Mouse (Mus musculus): ENCODE measurements around the gene Selenov. TPM values are rescaled to one million over a fixed set of nuclear protein-coding genes. Genes with fewer than 3 reads are reported as not detected.

Gene Selenov
- polyA plus RNA-seq, 1 experiment from 2014 or later = not detected

GRCm38 (mm10) chr7:28280630-28281029 is 10.4 kb downstream of the Selenov start:
- H3K9me3 ChIP-seq (replicated peaks) = no peaks in the 10 kb centered on the region

GRCm38 (mm10) chr7:28278279-28278652 is 12.7 kb downstream of the Selenov start:
- WGBS = 84% methylated on average over 7 of the region's 7 CpGs
- peaks cover 7% of the 10 kb centered on the region; the same call in 1 of the 2 replicates for H3K4me1 ChIP-seq (replicated peaks)
- no peak overlapping the region for H3K27ac ChIP-seq (ENCODE audit: poor library complexity, severe bottlenecking)
- no peak for ATAC-seq (ENCODE audit: insufficient number of reproducible peaks, low FRiP score)
- no peaks in the 10 kb centered on the region for H3K27me3 ChIP-seq (replicated peaks)
- no peaks in the 10 kb centered on the region for H3K36me3 ChIP-seq
- peak overlapping the region; percentile 73 for H3K4me3 ChIP-seq
- H3K9ac ChIP-seq = peak overlapping the region; percentile 94
- no peaks in the 10 kb centered on the region for H3K9me3 ChIP-seq (replicated peaks)
- H3K4me2 ChIP-seq = peak overlapping the region; percentile 74

More at GRCm38 (mm10) chr7:28280630-28281029, 10.4 kb downstream of the Selenov start:
- Histone ChIP-seq H3K27ac (ENCODE audit: poor library complexity, severe bottlenecking) (no peak overlapping the region), H3K4me2 (no peak overlapping the region), H3K36me3 (no peaks in the 10 kb centered on the region), H3K27me3 (replicated peaks) (no peaks in the 10 kb centered on the region), H3K4me3 (no peak overlapping the region), H3K4me1 (replicated peaks) (peaks cover 7% of the 10 kb centered on the region; the same call in 1 of the 2 replicates), H3K9ac (no peak overlapping the region)
- ATAC-seq (ENCODE audit: insufficient number of reproducible peaks, low FRiP score) = no peak
- WGBS = 76% methylated on average over 7 of the region's 7 CpGs

GRCm38 (mm10) chr7:28277615-28278278 is 13.2 kb downstream of the Selenov start, which contains the start of gene Eid2b:
Gene Eid2b (plus strand): TSS chr7:28277739.
- 2% methylated on average over 68 of the region's 68 CpGs for WGBS
- peak within 1 kb of the TSS; percentile 73 for H3K4me3 ChIP-seq
- H3K36me3 ChIP-seq = no peaks in the 10 kb centered on the region
- no peaks in the 10 kb centered on the region for H3K9me3 ChIP-seq (replicated peaks)
- ATAC-seq (ENCODE audit: insufficient number of reproducible peaks, low FRiP score) = peak; percentile 76
- peak within 1 kb of the TSS; percentile 94 for H3K9ac ChIP-seq
- no peaks in the 10 kb centered on the region for H3K27me3 ChIP-seq (replicated peaks)
- H3K27ac ChIP-seq (ENCODE audit: poor library complexity, severe bottlenecking) = no peak within 1 kb of the TSS
- peak within 1 kb of the TSS; percentile 74 for H3K4me2 ChIP-seq
- peaks cover 7% of the 10 kb centered on the region; the same call in 1 of the 2 replicates for H3K4me1 ChIP-seq (replicated peaks)

GRCm38 (mm10) chr7:28277237-28277614 is 13.8 kb downstream of the Selenov start:
- WGBS = 58% methylated on average over 8 of the region's 8 CpGs
- H3K27me3 ChIP-seq (replicated peaks) = no peaks in the 10 kb centered on the region
- no peak overlapping the region for H3K4me3 ChIP-seq
- no peak overlapping the region for H3K4me2 ChIP-seq
- H3K27ac ChIP-seq (ENCODE audit: poor library complexity, severe bottlenecking) = no peak overlapping the region
- H3K9ac ChIP-seq = no peak overlapping the region
- ATAC-seq (ENCODE audit: insufficient number of reproducible peaks, low FRiP score) = no peak
- H3K9me3 ChIP-seq (replicated peaks) = no peaks in the 10 kb centered on the region
- peaks cover 5% of the 10 kb centered on the region; the same call in 1 of the 2 replicates for H3K36me3 ChIP-seq
- H3K4me1 ChIP-seq (replicated peaks) = peaks cover 7% of the 10 kb centered on the region; the same call in 1 of the 2 replicates

- Histone ChIP-seq H3K27ac (ENCODE audit: poor library complexity, severe bottlenecking) (no peak overlapping the region), H3K9me3 (replicated peaks) (no peaks in the 10 kb centered on the region; the same call in 1 of the 2 replicates), H3K4me3 (no peak overlapping the region), H3K27me3 (replicated peaks) (no peaks in the 10 kb centered on the region), H3K4me2 (no peak overlapping the region), H3K4me1 (replicated peaks) (peaks cover 5% of the 10 kb centered on the region), H3K36me3 (peaks cover 23% of the 10 kb centered on the region), H3K9ac (no peak overlapping the region)
- WGBS = 67% methylated on average over 3 of the region's 3 CpGs
- ATAC-seq (ENCODE audit: insufficient number of reproducible peaks, low FRiP score) = no peak
These were observed 19.2 kb downstream of the Selenov start for GRCm38 (mm10) chr7:28271761-28272160.

- no peak overlapping the region for H3K4me2 ChIP-seq
- H3K4me1 ChIP-seq (replicated peaks) = peaks cover 5% of the 10 kb centered on the region
These were observed 21.6 kb downstream of the Selenov start for GRCm38 (mm10) chr7:28269355-28269754.

GRCm38 (mm10) chr7:28268576-28268975 is 22.4 kb downstream of the Selenov start:
- peak overlapping the region; percentile 82 for H3K4me3 ChIP-seq
- 29% methylated on average over 16 of the region's 16 CpGs for WGBS
- peak overlapping the region; percentile 75 for H3K4me2 ChIP-seq
- H3K4me1 ChIP-seq (replicated peaks) = peaks cover 5% of the 10 kb centered on the region
- H3K27ac ChIP-seq (ENCODE audit: poor library complexity, severe bottlenecking) = peak overlapping the region; percentile 77; the same call in 1 of the 2 replicates
- peaks cover 23% of the 10 kb centered on the region for H3K36me3 ChIP-seq
- ATAC-seq (ENCODE audit: insufficient number of reproducible peaks, low FRiP score) = no peak
- H3K27me3 ChIP-seq (replicated peaks) = no peaks in the 10 kb centered on the region
- no peaks in the 10 kb centered on the region; the same call in 1 of the 2 replicates for H3K9me3 ChIP-seq (replicated peaks)
- peak overlapping the region; percentile 91 for H3K9ac ChIP-seq

More at GRCm38 (mm10) chr7:28269355-28269754, 21.6 kb downstream of the Selenov start:
- H3K9me3 ChIP-seq (replicated peaks) = no peaks in the 10 kb centered on the region; the same call in 1 of the 2 replicates
- H3K27ac ChIP-seq (ENCODE audit: poor library complexity, severe bottlenecking) = no peak overlapping the region
- no peak for ATAC-seq (ENCODE audit: insufficient number of reproducible peaks, low FRiP score)
- 91% methylated on average over 12 of the region's 12 CpGs for WGBS
- no peak overlapping the region for H3K9ac ChIP-seq
- H3K36me3 ChIP-seq = peaks cover 23% of the 10 kb centered on the region
- H3K4me3 ChIP-seq = no peak overlapping the region
- H3K27me3 ChIP-seq (replicated peaks) = no peaks in the 10 kb centered on the region

- peak overlapping the region; percentile 82 for H3K4me3 ChIP-seq
- no peaks in the 10 kb centered on the region for H3K27me3 ChIP-seq (replicated peaks)
- 1% methylated on average over 60 of the region's 62 CpGs for WGBS
- H3K9ac ChIP-seq = peak overlapping the region; percentile 91
- peaks cover 5% of the 10 kb centered on the region for H3K4me1 ChIP-seq (replicated peaks)
- peak overlapping the region; percentile 75 for H3K4me2 ChIP-seq
- peak; percentile 70 for ATAC-seq (ENCODE audit: insufficient number of reproducible peaks, low FRiP score)
- no peaks in the 10 kb centered on the region; the same call in 1 of the 2 replicates for H3K9me3 ChIP-seq (replicated peaks)
- peaks cover 23% of the 10 kb centered on the region for H3K36me3 ChIP-seq
- peak overlapping the region; percentile 77 for H3K27ac ChIP-seq (ENCODE audit: poor library complexity, severe bottlenecking)
These were observed 22.9 kb downstream of the Selenov start for GRCm38 (mm10) chr7:28268042-28268531.

- Histone ChIP-seq H3K9me3 (replicated peaks) (no peaks in the 10 kb centered on the region; the same call in 1 of the 2 replicates), H3K4me1 (replicated peaks) (peaks cover 5% of the 10 kb centered on the region), H3K9ac (peak within 1 kb of the TSS; percentile 91), H3K4me2 (peak within 1 kb of the TSS; percentile 75), H3K27ac (ENCODE audit: poor library complexity, severe bottlenecking) (peak within 1 kb of the TSS; percentile 77), H3K4me3 (peak within 1 kb of the TSS; percentile 82), H3K36me3 (peaks cover 20% of the 10 kb centered on the region), H3K27me3 (replicated peaks) (no peaks in the 10 kb centered on the region)
- 5% methylated on average over 57 of the region's 57 CpGs for WGBS
- peak; percentile 84 for ATAC-seq (ENCODE audit: insufficient number of reproducible peaks, low FRiP score)
These were observed 23.6 kb downstream of the Selenov start, which contains the start of gene Eid2 for GRCm38 (mm10) chr7:28267129-28268041. Gene Eid2 (plus strand): TSS chr7:28267881.

- Histone ChIP-seq H3K36me3 (peaks cover 9% of the 10 kb centered on the region), H3K9me3 (replicated peaks) (no peaks in the 10 kb centered on the region; the same call in 1 of the 2 replicates), H3K4me1 (replicated peaks) (peaks cover 5% of the 10 kb centered on the region), H3K4me2 (no peak overlapping the region), H3K9ac (no peak overlapping the region), H3K27me3 (replicated peaks) (no peaks in the 10 kb centered on the region), H3K27ac (ENCODE audit: poor library complexity, severe bottlenecking) (no peak overlapping the region), H3K4me3 (no peak overlapping the region)
- no peak for ATAC-seq (ENCODE audit: insufficient number of reproducible peaks, low FRiP score)
- 86% methylated on average over 13 of the region's 13 CpGs for WGBS
These were observed 25.6 kb downstream of the Selenov start for GRCm38 (mm10) chr7:28265391-28265790.
